Mouse (Mus musculus) heart, embryonic 11.5 days (tissue): ENCODE results near the gene Lrrc29. TPM values are rescaled to one million over a fixed set of nuclear protein-coding genes. Genes with fewer than 3 reads are reported as not detected.

Experiments used
- ATAC-seq: fragments of 200-750 bp; cut with Nextera tagmentation; replicated peaks from 2 replicates; pipeline ENCODE4 v1.8.0; 2017; ENCODE audit warnings: moderate library complexity; ENCODE audit not compliant: insufficient number of reproducible peaks, low FRiP score, low TSS enrichment
- H3K27ac ChIP-seq: fragments of 300-500 bp; sonication (generic); 2 replicates; pipeline ENCODE4 v1.5.1; 2014; ENCODE audit warnings: mild to moderate bottlenecking, low read depth, low read length
- H3K27me3 ChIP-seq: fragments of 300-500 bp; sonication (generic); 2 replicates; pipeline ENCODE4 v1.6.1; 2014; ENCODE audit warnings: mild to moderate bottlenecking, low read length, mixed read lengths; ENCODE audit not compliant: control insufficient read depth, insufficient read depth
- H3K36me3 ChIP-seq: fragments of 300-500 bp; sonication (generic); 2 replicates; pipeline ENCODE4 v1.6.1; 2014; ENCODE audit warnings: mild to moderate bottlenecking, low read length, moderate library complexity, mixed read lengths; ENCODE audit not compliant: control insufficient read depth, insufficient read depth
- H3K4me1 ChIP-seq: fragments of 300-500 bp; sonication (generic); 2 replicates; pipeline ENCODE4 v1.6.1; 2014; ENCODE audit warnings: low read length; ENCODE audit not compliant: control insufficient read depth, insufficient read depth
- H3K4me2 ChIP-seq: fragments of 300-500 bp; sonication (generic); 2 replicates; pipeline ENCODE4 v1.6.1; 2014; ENCODE audit warnings: mild to moderate bottlenecking, moderate library complexity
- H3K4me3 ChIP-seq: fragments of 300-500 bp; sonication (generic); 2 replicates; pipeline ENCODE4 v1.5.1; 2014; ENCODE audit warnings: low read depth, low read length
- H3K9ac ChIP-seq: fragments of 300-500 bp; sonication (generic); 2 replicates; pipeline ENCODE4 v1.6.1; 2014; ENCODE audit warnings: mild to moderate bottlenecking, low read depth, low read length, moderate library complexity
- H3K9me3 ChIP-seq: fragments of 300-500 bp; sonication (generic); replicated peaks from 2 replicates; pipeline ENCODE4 v1.6.1; 2016; ENCODE audit warnings: low read length; ENCODE audit not compliant: control insufficient read depth
- WGBS: fragments of 180-500 bp; shearing (Covaris S2); extraction: QIAGEN DNeasy Blood & Tissue Kit; methylation state at CpG from one replicate; pipeline ENCODE4 v1.1.7; 2014; ENCODE audit not compliant: insufficient replicate concordance; 5-methylcytosine and 5-hydroxymethylcytosine counted together
- polyA plus RNA-seq: library from polyadenylated mRNA; unstranded; fragments of >200 nt; fragmentation: Nextera tagmentation; extraction: Ambion mirVana; gene quantifications from 2 replicates; pipeline ENCODE4 v1.2.1, GENCODE M21; 2014

Lrrc29 gene
- polyA plus RNA-seq, 1 experiment from 2014 or later, result 1.3 TPM

DNA sequence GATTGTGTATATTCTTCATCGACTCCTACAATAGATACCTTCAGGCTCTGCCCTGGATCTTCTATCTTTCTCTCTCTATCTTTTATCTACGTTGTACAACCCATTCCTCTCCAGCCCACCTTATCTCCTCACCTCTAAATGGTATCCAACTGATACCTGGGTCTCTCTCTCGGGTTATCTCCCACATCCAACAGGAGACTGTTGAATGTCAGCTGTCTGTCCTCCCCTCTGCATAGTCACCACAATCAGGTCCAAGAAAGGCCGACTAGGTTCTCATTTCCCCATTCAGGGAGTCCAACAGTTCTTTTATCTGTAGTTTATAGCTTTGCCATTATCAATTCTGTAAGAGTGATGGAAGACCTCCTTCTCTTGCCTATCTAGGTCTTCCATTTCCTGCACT lies 43.8 kb downstream of the Lrrc29 start:
- Histone ChIP-seq H3K9me3 (no peaks in the 10 kb centered on the region), H3K36me3 (no peaks in the 10 kb centered on the region; the same call in 1 of the 2 replicates), H3K4me2 (no peak overlapping the region), H3K9ac (no peak overlapping the region), H3K4me1 (peaks cover 6% of the 10 kb centered on the region), H3K4me3 (no peak overlapping the region), H3K27ac (no peak overlapping the region), H3K27me3 (peaks cover 39% of the 10 kb centered on the region)
- no peak for ATAC-seq
- 61% methylated on average over 4 of the region's 4 CpGs for WGBS

- Histone ChIP-seq H3K4me3 (no peak overlapping the region), H3K27me3 (peaks cover 43% of the 10 kb centered on the region), H3K9ac (no peak overlapping the region), H3K9me3 (no peaks in the 10 kb centered on the region), H3K4me2 (no peak overlapping the region), H3K4me1 (peaks cover 6% of the 10 kb centered on the region), H3K36me3 (no peaks in the 10 kb centered on the region; the same call in 1 of the 2 replicates), H3K27ac (no peak overlapping the region)
- no peak for ATAC-seq
- WGBS, result 84% methylated on average over 12 of the region's 12 CpGs
Observed at GRCm38 (mm10) chr8:105281821-105282220, 44.3 kb downstream of the Lrrc29 start.

GRCm38 (mm10) chr8:105280567-105280966 lies 45.5 kb downstream of the Lrrc29 start:
- no peaks in the 10 kb centered on the region; the same call in 1 of the 2 replicates for H3K36me3 ChIP-seq
- 73% methylated on average over 3 of the region's 3 CpGs for whole genome bisulfite sequencing
- no peak overlapping the region for H3K9ac ChIP-seq
- no peak overlapping the region for H3K27ac ChIP-seq
- no peak for ATAC-seq
- H3K4me3 ChIP-seq, result no peak overlapping the region
- no peak overlapping the region for H3K4me2 ChIP-seq
- no peaks in the 10 kb centered on the region for H3K9me3 ChIP-seq
- peaks cover 10% of the 10 kb centered on the region for H3K4me1 ChIP-seq
- H3K27me3 ChIP-seq, result peaks cover 55% of the 10 kb centered on the region

DNA sequence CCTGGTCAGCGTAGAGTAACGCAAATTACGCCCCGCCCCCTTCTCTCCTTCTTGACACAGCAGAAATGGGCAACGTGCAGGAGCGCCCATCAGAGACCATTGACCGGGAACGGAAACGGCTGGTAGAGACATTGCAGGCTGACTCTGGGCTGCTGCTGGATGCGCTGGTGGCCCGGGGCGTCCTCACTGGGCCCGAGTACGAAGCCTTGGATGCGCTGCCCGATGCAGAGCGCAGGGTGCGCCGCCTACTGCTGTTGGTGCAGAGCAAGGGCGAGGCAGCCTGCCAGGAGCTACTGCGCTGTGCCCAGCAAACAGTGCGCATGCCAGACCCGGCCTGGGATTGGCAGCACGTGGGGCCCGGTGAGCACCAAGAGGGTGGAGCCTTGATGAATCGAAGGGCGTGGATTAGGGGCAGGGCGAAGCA lies 47.2 kb downstream of the Lrrc29 start:
- peak overlapping the region; percentile 22 for H3K4me3 ChIP-seq
- ATAC-seq, result no peak
- 3% methylated on average over 28 of the region's 28 CpGs for WGBS
- no peaks in the 10 kb centered on the region for H3K36me3 ChIP-seq
- peak overlapping the region; percentile 59 for H3K4me2 ChIP-seq
- H3K27me3 ChIP-seq, result peaks cover 72% of the 10 kb centered on the region
- peaks cover 11% of the 10 kb centered on the region for H3K4me1 ChIP-seq
- H3K27ac ChIP-seq, result no peak overlapping the region
- no peaks in the 10 kb centered on the region for H3K9me3 ChIP-seq
- 0 out of 2 replicates have a peak overlapping the region, but pooled peaks have one; percentile 34 for H3K9ac ChIP-seq

DNA sequence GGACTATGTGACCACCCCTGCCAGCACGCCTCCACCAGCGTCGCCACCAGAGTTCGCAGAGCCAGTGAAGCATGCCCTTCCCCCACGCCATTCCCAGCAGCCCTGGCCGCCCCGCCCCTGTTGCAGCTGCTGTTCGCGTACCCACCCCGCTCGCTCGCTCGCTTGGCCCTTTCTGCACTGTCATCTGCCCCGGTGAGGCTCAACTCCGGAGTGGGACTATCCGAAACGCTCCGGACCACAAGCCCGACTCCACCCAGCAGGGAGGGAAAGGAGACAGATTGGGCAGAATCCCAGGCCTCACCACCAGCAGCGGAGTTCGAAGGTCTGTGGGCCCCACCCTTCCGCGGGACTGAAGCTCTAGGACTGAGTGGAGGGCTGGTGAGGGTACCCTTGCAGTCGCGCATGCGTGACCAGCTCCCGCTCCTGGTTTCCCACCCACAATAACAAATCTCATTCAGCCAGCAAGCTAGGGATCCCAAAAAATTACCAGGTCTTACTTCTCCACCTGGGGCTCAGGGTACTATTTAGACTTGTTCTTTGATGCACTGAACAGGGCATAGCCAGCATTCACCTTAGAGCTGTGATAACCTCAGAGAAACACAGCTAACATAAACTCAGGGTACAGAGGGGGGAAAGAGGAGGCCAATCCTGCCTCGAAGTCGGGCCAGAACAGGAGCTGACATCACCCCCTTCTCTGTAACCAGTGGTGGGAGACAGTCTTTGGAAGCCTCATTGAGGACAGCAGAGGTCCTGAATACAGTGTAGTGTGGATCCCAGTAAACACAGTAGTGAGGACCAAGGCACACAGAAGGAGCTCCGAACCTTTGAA lies 49.6 kb downstream of the Lrrc29 start:
- peaks cover 86% of the 10 kb centered on the region for H3K27me3 ChIP-seq
- no peaks in the 10 kb centered on the region for H3K9me3 ChIP-seq
- no peak overlapping the region for H3K27ac ChIP-seq
- no peaks in the 10 kb centered on the region for H3K36me3 ChIP-seq
- peak overlapping the region; percentile 41 for H3K4me3 ChIP-seq
- peak overlapping the region; percentile 81 for H3K4me2 ChIP-seq
- H3K4me1 ChIP-seq, result peaks cover 11% of the 10 kb centered on the region
- peak; percentile 62; the same call in 1 of the 2 replicates for ATAC-seq
- peak overlapping the region; percentile 57; the same call in 1 of the 2 replicates for H3K9ac ChIP-seq
- WGBS, result 5% methylated on average over 29 of the region's 30 CpGs

GRCm38 (mm10) chr8:105275840-105276239 lies 50.2 kb downstream of the Lrrc29 start, which contains the start of gene Nol3:
TSS of gene Nol3 (plus strand) at chr8:105276140.
- H3K4me3 ChIP-seq, result peak within 1 kb of the TSS; percentile 41
- H3K27me3 ChIP-seq, result peaks cover 90% of the 10 kb centered on the region
- WGBS, result 10% methylated on average over 10 of the region's 10 CpGs
- peak within 1 kb of the TSS; percentile 57; the same call in 1 of the 2 replicates for H3K9ac ChIP-seq
- H3K4me2 ChIP-seq, result peak within 1 kb of the TSS; percentile 81
- peaks cover 11% of the 10 kb centered on the region for H3K4me1 ChIP-seq
- no peaks in the 10 kb centered on the region for H3K36me3 ChIP-seq
- ATAC-seq, result no peak
- no peaks in the 10 kb centered on the region for H3K9me3 ChIP-seq
- H3K27ac ChIP-seq, result no peak within 1 kb of the TSS

DNA sequence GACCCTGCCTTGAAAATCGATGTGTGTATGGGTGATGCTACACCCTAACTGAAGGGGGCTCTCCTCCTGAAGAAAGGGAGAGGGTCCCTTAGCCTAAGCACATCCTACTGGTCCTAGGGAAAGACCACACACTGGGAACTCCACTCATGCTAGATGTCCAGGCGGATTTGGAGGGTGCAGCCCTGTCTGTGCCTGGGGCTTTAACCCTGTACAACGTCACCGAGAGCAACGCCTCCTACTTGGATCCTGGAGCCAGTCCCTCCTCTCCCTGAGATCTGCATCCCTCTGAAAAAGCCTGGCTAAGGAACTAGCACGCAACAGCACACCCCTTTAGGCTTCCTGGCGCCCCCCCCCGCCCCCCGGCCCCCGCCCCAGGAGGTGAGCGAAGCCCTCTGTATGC lies 50.7 kb downstream of the Lrrc29 start:
- Histone ChIP-seq H3K4me3 (peak overlapping the region; percentile 41), H3K9ac (no peak overlapping the region), H3K9me3 (no peaks in the 10 kb centered on the region), H3K4me2 (peak overlapping the region; percentile 81), H3K36me3 (no peaks in the 10 kb centered on the region), H3K27ac (no peak overlapping the region), H3K27me3 (peaks cover 91% of the 10 kb centered on the region), H3K4me1 (peaks cover 14% of the 10 kb centered on the region)
- no peak for ATAC-seq
- 8% methylated on average over 11 of the region's 11 CpGs for WGBS

DNA sequence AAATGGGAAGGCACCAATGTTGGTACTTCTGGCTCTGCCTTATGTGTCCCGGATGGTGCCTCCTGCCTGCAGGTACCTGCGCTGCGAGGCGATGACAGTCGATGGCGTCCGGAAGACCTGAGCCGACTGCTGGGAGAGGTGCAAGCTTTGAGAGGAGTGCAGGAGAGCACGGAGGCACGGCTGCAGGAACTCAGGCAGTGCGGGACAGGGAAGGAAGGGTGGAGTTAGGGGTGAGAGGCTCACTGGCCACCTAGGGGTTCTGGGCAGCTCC lies 55.2 kb downstream of the Lrrc29 start:
- Histone ChIP-seq H3K27me3 (peaks cover 98% of the 10 kb centered on the region), H3K4me3 (no peak overlapping the region), H3K4me1 (peaks cover 23% of the 10 kb centered on the region), H3K4me2 (peak overlapping the region; percentile 20; the same call in 1 of the 2 replicates), H3K9me3 (peaks cover 5% of the 10 kb centered on the region; the same call in 1 of the 2 replicates), H3K9ac (no peak overlapping the region), H3K27ac (no peak overlapping the region), H3K36me3 (no peaks in the 10 kb centered on the region)
- WGBS, result under 1% methylated on average over 11 of the region's 11 CpGs
- no peak for ATAC-seq
